Mouse (Mus musculus) megakaryocyte, embryonic 14.5 days (primary cell): ENCODE measurements around the gene Tbcd.

Experiments
- FLI1 ChIP-seq: IDR thresholded peaks from 2 replicates; pipeline ENCODE4 v1.6.1; 2012; ENCODE audit warnings: low read length, inconsistent platforms, mixed read lengths
- GATA1 ChIP-seq: IDR thresholded peaks from 3 replicates; pipeline ENCODE4 v1.6.1; 2012; ENCODE audit warnings: mixed read lengths, low read length, inconsistent platforms, borderline replicate concordance

DNA sequence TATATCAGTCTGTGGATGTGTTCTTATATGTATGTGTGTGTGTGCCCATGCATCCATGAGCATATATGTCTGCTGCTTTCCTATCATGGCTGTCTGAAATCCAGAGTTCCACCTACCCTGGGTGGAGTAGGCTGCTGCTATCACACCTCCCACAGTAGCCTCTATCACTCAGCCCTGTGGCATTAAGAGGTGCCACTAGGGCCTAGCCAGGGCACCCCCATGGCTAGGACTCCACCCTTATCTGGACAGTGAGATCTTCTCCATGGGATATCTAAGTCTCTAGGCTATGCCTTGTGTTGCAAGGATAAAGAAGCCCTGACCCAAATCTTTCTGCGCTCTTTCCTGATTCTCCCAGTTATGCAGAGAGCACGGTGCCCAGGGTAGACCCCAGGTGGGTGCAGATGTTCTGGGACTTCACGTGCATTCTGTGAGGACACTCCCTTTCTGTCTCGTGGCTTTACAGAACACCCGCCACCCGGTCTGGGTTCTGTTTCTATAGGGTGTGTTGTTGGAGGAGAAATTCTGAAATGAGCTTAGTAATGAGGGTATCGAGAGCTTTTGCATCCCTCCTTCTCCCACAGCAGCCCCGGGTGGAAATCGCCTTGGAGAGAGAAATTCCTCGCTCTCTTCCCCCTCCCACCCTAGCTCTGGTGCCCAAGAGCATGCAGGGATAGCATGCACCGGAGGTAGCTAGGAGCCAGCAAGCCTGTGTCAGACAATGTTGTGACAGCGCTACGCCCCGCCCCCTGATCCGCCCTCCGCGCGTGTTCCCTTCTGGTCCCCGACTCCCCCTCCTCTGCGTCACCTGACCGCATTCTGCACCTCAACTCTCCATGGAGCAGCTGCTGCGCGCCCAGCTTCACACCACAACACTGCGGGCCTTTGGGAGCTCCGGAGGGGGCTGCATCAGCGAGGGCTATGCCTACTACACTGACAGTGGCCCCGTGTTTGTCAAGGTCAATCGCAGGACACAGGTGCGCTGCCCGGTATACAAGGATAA, 17.3 kb upstream of the Tbcd start, which contains the start of gene Fn3k:
- no peak for TF ChIP-seq GATA1
- no peak for TF ChIP-seq FLI1
